Mouse (Mus musculus): ENCODE measurements around the gene Mgat5b. TPM values are rescaled to one million over a fixed set of nuclear protein-coding genes. Genes with fewer than 3 reads are reported as not detected.
A peak's percentile ranks its signal among the peaks of the same experiment; 100 is the strongest.

Mgat5b gene
- total and polyA plus RNA-seq, 2 experiments from 2014 or later = 31.0 to 95.4 TPM

DNA sequence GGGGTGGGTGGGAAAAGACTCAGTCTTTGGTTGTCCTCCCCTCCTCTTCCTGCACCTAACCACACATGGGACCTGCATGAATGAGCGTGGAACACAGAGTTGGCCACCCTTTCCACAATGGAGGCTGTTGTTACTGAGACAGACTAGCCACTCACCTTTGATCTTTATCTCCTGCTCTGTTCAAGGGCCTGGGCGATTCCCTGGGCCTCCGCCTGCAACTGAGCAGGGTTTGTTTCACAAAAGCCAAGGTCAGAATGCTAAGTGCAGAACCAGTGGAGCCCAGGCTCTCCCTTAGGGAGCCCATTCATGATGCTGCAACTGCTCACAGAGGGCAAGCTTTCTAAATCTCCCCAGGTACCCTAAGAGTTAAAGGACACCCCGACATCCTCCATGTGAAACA lies 83.1 kb downstream of the Mgat5b start:
- Histone ChIP-seq H3K36me3 (ENCODE audit: insufficient read depth) (no peaks in the 10 kb centered on the region), H3K27me3 (ENCODE audit: insufficient read depth, low read length) (peaks cover 7% of the 10 kb centered on the region; the same call in 1 of the 2 replicates), H3K27ac (ENCODE audit: low read depth, low read length) (no peak overlapping the region), H3K4me2 (ENCODE audit: low read depth) (no peak overlapping the region), H3K4me3 (ENCODE audit: low read depth, low read length) (no peak overlapping the region), H3K9me3 (ENCODE audit: low read length) (no peaks in the 10 kb centered on the region), H3K9ac (no peak overlapping the region), H3K4me1 (ENCODE audit: insufficient read depth) (no peaks in the 10 kb centered on the region)
- 49% methylated on average over 4 of the region's 4 CpGs for WGBS
- ATAC-seq (no peak), DNase-seq (no peak)
- TF ChIP-seq CTCF (IDR thresholded peaks at IDR 0.05; ENCODE audit: low read depth) = no peak

GRCm38 (mm10) chr11:117003503-117003902 lies 84.8 kb downstream of the Mgat5b start:
- no peak for TF ChIP-seq CTCF (IDR thresholded peaks at IDR 0.05; ENCODE audit: low read depth)
- Histone ChIP-seq H3K4me2 (ENCODE audit: low read depth) (0 out of 2 replicates have a peak overlapping the region, but pooled peaks have one; percentile 1), H3K27me3 (ENCODE audit: insufficient read depth, low read length) (0 out of 2 replicates have a peak, but pooled peaks cover 7% of the 10 kb centered on the region), H3K4me3 (ENCODE audit: low read depth, low read length) (no peak overlapping the region), H3K4me1 (ENCODE audit: insufficient read depth) (no peaks in the 10 kb centered on the region), H3K9ac (no peak overlapping the region), H3K27ac (ENCODE audit: low read depth, low read length) (no peak overlapping the region), H3K36me3 (ENCODE audit: insufficient read depth) (no peaks in the 10 kb centered on the region), H3K9me3 (ENCODE audit: low read length) (no peaks in the 10 kb centered on the region)
- ATAC-seq (no peak), DNase-seq (no peak)
- 29% methylated on average over 9 of the region's 9 CpGs for WGBS

- peak; percentile 29; the same call in 1 of the 2 replicates for ATAC-seq
These were observed 85.6 kb downstream of the Mgat5b start for GRCm38 (mm10) chr11:117004277-117004676.

DNA sequence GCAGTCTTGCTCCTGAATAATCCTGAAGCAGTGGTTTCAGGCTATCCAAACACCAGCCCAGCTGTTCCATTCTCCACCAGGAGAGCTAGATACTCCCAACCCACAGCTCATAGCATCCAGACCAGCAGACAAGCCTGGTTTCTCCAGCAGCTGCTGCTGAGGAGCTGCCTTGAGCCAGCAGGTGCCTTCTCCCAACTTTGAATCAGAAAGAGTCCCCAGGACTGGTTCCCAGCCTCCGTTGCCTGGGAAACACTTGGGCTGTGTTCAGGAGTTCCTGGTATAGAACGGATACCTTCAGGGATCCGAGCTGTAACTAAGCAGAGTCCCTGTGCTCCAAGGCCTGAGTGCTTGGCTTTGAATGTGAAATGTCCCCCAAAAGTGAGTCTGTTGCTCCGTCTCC lies 98.8 kb downstream of the Mgat5b start:
- DNase-seq = peak; percentile 50
- Histone ChIP-seq H3K36me3 (ENCODE audit: insufficient read depth) (no peaks in the 10 kb centered on the region), H3K4me2 (ENCODE audit: low read depth) (no peak overlapping the region), H3K27ac (ENCODE audit: low read depth, low read length) (peak overlapping the region; percentile 64; the same call in 1 of the 2 replicates), H3K9ac (no peak overlapping the region), H3K4me1 (ENCODE audit: insufficient read depth) (peaks cover 9% of the 10 kb centered on the region; the same call in 1 of the 2 replicates), H3K4me3 (ENCODE audit: low read depth, low read length) (no peak overlapping the region), H3K27me3 (ENCODE audit: insufficient read depth, low read length) (no peaks in the 10 kb centered on the region), H3K9me3 (ENCODE audit: low read length) (no peaks in the 10 kb centered on the region)
- TF ChIP-seq CTCF (IDR thresholded peaks at IDR 0.05; ENCODE audit: low read depth) = no peak
- ATAC-seq = no peak
- WGBS = 23% methylated on average over 4 of the region's 4 CpGs

More at GRCm38 (mm10) chr11:117004277-117004676, 85.6 kb downstream of the Mgat5b start:
- DNase-seq = no peak
- Histone ChIP-seq H3K27ac (ENCODE audit: low read depth, low read length) (no peak overlapping the region), H3K9ac (no peak overlapping the region), H3K9me3 (ENCODE audit: low read length) (no peaks in the 10 kb centered on the region), H3K27me3 (ENCODE audit: insufficient read depth, low read length) (0 out of 2 replicates have a peak, but pooled peaks cover 7% of the 10 kb centered on the region), H3K4me3 (ENCODE audit: low read depth, low read length) (no peak overlapping the region), H3K4me2 (ENCODE audit: low read depth) (no peak overlapping the region), H3K4me1 (ENCODE audit: insufficient read depth) (no peaks in the 10 kb centered on the region), H3K36me3 (ENCODE audit: insufficient read depth) (no peaks in the 10 kb centered on the region)
- TF ChIP-seq CTCF (IDR thresholded peaks at IDR 0.05; ENCODE audit: low read depth) = no peak
- WGBS = 8% methylated on average over 9 of the region's 9 CpGs

DNA sequence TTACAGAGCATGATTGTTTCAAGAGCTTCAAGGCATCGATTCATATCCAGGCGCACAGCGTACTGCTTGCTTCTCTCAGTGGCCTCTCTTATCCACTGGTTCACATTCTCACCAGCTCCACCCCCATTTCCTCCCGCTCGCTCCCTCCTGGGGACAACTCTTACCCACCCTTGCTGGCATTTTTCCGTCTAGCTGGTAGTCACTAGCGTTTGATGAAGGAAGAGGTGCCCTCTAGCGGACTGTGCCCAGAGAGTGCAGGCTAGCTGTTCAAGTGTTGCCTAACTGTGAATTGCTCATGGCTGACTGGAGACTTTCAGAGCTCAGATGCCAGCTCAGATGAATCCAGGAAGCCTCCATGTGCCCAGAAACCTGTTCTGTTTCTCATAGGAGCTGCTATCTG lies 99.7 kb downstream of the Mgat5b start:
- Histone ChIP-seq H3K27ac (ENCODE audit: low read depth, low read length) (peak overlapping the region; percentile 64), H3K9ac (no peak overlapping the region), H3K4me2 (ENCODE audit: low read depth) (no peak overlapping the region), H3K4me3 (ENCODE audit: low read depth, low read length) (no peak overlapping the region), H3K4me1 (ENCODE audit: insufficient read depth) (peaks cover 9% of the 10 kb centered on the region; the same call in 1 of the 2 replicates), H3K27me3 (ENCODE audit: insufficient read depth, low read length) (no peaks in the 10 kb centered on the region), H3K9me3 (ENCODE audit: low read length) (no peaks in the 10 kb centered on the region), H3K36me3 (ENCODE audit: insufficient read depth) (no peaks in the 10 kb centered on the region)
- ATAC-seq = peak; percentile 94
- WGBS = 2% methylated on average over 8 of the region's 8 CpGs
- peak; percentile 95 for DNase-seq
- peak; percentile 92 for TF ChIP-seq CTCF (IDR thresholded peaks at IDR 0.05; ENCODE audit: low read depth)

GRCm38 (mm10) chr11:117021026-117021425 lies 102.4 kb downstream of the Mgat5b start:
- 88% methylated on average over 2 of the region's 2 CpGs for WGBS
- ATAC-seq (no peak), DNase-seq (no peak)
- no peak overlapping the region for H3K9ac ChIP-seq
- no peaks in the 10 kb centered on the region for H3K9me3 ChIP-seq (ENCODE audit: low read length)
- no peaks in the 10 kb centered on the region for H3K36me3 ChIP-seq (ENCODE audit: insufficient read depth)
- peaks cover 9% of the 10 kb centered on the region; the same call in 1 of the 2 replicates for H3K4me1 ChIP-seq (ENCODE audit: insufficient read depth)
- H3K4me2 ChIP-seq (ENCODE audit: low read depth) = no peak overlapping the region
- TF ChIP-seq CTCF (IDR thresholded peaks at IDR 0.05; ENCODE audit: low read depth) = no peak
- H3K27me3 ChIP-seq (ENCODE audit: insufficient read depth, low read length) = no peaks in the 10 kb centered on the region
- no peak overlapping the region for H3K27ac ChIP-seq (ENCODE audit: low read depth, low read length)
- H3K4me3 ChIP-seq (ENCODE audit: low read depth, low read length) = no peak overlapping the region

DNA sequence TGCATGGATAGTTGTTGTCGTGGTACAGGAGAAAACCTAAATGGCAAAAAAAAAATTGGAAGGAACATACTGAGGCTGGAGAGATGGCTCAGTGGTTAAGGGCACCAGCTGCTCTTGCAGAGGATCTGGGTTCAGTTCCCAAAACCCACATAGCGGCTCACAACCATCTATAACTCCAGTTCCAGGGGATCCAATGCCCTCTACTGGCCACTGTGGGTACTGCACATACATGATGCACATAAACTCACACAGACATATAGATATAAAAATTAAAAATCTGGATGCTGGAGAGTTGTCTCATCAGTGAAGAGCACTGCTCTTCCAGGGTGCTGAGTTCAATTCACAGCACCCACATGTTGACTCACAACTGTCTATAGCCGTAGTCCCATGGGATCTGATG lies 104.9 kb downstream of the Mgat5b start:
- WGBS = 95% methylated on average over 3 of the region's 3 CpGs
- no peaks in the 10 kb centered on the region for H3K36me3 ChIP-seq (ENCODE audit: insufficient read depth)
- H3K4me3 ChIP-seq (ENCODE audit: low read depth, low read length) = no peak overlapping the region
- no peak overlapping the region for H3K27ac ChIP-seq (ENCODE audit: low read depth, low read length)
- H3K4me2 ChIP-seq (ENCODE audit: low read depth) = no peak overlapping the region
- peaks cover 7% of the 10 kb centered on the region; the same call in 1 of the 2 replicates for H3K4me1 ChIP-seq (ENCODE audit: insufficient read depth)
- DNase-seq (no peak), ATAC-seq (no peak)
- no peaks in the 10 kb centered on the region for H3K9me3 ChIP-seq (ENCODE audit: low read length)
- H3K9ac ChIP-seq = no peak overlapping the region
- H3K27me3 ChIP-seq (ENCODE audit: insufficient read depth, low read length) = no peaks in the 10 kb centered on the region
- TF ChIP-seq CTCF (IDR thresholded peaks at IDR 0.05; ENCODE audit: low read depth) = peak; percentile 44
